Mouse (Mus musculus) CH12.LX (cell line): ENCODE results near the gene Insig2. TPM values are rescaled to one million over a fixed set of nuclear protein-coding genes. Genes with fewer than 3 reads are reported as not detected.
A peak's percentile ranks its signal among the peaks of the same experiment; 100 is the strongest.

Experiments
- DNase-seq: peaks from one replicate; pipeline ENCODE4 v3.0.0-alpha.2; 2013; ENCODE audit errors: extremely low read depth
- H3K27ac ChIP-seq: 2 replicates; pipeline ENCODE4 v1.5.1; 2012; ENCODE audit warnings: low read depth, mild to moderate bottlenecking, control low read depth, moderate library complexity; ENCODE audit not compliant: insufficient read depth
- H3K27me3 ChIP-seq: replicated peaks from 2 replicates; pipeline ENCODE3; 2012; ENCODE audit warnings: inconsistent platforms
- H3K36me3 ChIP-seq, 2 experiments: replicated peaks in 1 of 2; 2 replicates each; pipeline versions ENCODE3 to v1.6.1; 2012; ENCODE audit warnings: inconsistent platforms in 1 of 2, low read length in 1 of 2, mild to moderate bottlenecking in 1 of 2, mixed read lengths in 1 of 2, moderate library complexity in 1 of 2; ENCODE audit not compliant: control insufficient read depth in 1 of 2, insufficient read depth in 1 of 2
- H3K4me1 ChIP-seq, 2 experiments: 2 replicates each; pipeline ENCODE4 v1.6.1; 2012; ENCODE audit warnings: inconsistent platforms in 1 of 2, moderate library complexity in 1 of 2; ENCODE audit not compliant: insufficient read depth in 2 of 2, control insufficient read depth in 1 of 2
- H3K4me2 ChIP-seq: 2 replicates; pipeline ENCODE4 v1.6.1; 2012; ENCODE audit warnings: low read depth, mild to moderate bottlenecking, control low read depth; ENCODE audit not compliant: poor library complexity, insufficient read depth, severe bottlenecking
- H3K4me3 ChIP-seq, 3 experiments: fragments of 150-350 bp in 1 of 3; sonication (generic) in 1 of 3; replicated peaks in 1 of 3; 2 replicates each; pipeline versions ENCODE3 to v1.5.1; 2011 to 2012; ENCODE audit warnings: low read depth in 2 of 3, low read length in 2 of 3, mild to moderate bottlenecking in 2 of 3, moderate library complexity in 2 of 3, control low read depth in 1 of 3, improper control_type of control experiment in 1 of 3, inconsistent platforms in 1 of 3, mixed read lengths in 1 of 3; ENCODE audit not compliant: poor library complexity in 1 of 3
- H3K79me2 ChIP-seq: replicated peaks from 2 replicates; pipeline ENCODE4 v1.6.1; 2012; ENCODE audit warnings: mild to moderate bottlenecking, moderate library complexity; ENCODE audit not compliant: control insufficient read depth, poor library complexity, insufficient read depth, severe bottlenecking; ENCODE audit errors: extremely low read depth
- H3K9ac ChIP-seq: 2 replicates; pipeline ENCODE4 v1.6.1; 2012; ENCODE audit warnings: low read depth, mild to moderate bottlenecking, control low read depth, moderate library complexity; ENCODE audit not compliant: insufficient read depth
- H3K9me3 ChIP-seq: replicated peaks from 2 replicates; pipeline ENCODE3; 2012; ENCODE audit warnings: low read length, inconsistent platforms, mixed read lengths
- BHLHE40 ChIP-seq: IDR thresholded peaks from 2 replicates; pipeline ENCODE4 v1.6.1; 2011; ENCODE audit warnings: mild to moderate bottlenecking, low read depth, low read length, improper control_type of control experiment
- E2F4 ChIP-seq: IDR thresholded peaks from 2 replicates; pipeline ENCODE4 v1.6.1; 2011; ENCODE audit warnings: low read depth, low read length, improper control_type of control experiment; ENCODE audit not compliant: insufficient replicate concordance
- ELF1 ChIP-seq: IDR thresholded peaks from 2 replicates; pipeline ENCODE4 v1.6.1; 2014; ENCODE audit warnings: low read depth, mild to moderate bottlenecking, inconsistent platforms, low read length, improper control_type of control experiment
- EP300 ChIP-seq: IDR thresholded peaks from 2 replicates; pipeline ENCODE4 v1.6.1; 2011; ENCODE audit warnings: low read length, improper control_type of control experiment
- ETS1 ChIP-seq: conservative IDR thresholded peaks from 2 replicates; pipeline ENCODE4 v1.6.1; 2012; ENCODE audit warnings: low read depth, mild to moderate bottlenecking, inconsistent platforms, low read length, improper control_type of control experiment, moderate library complexity
- JUN ChIP-seq: IDR thresholded peaks from 2 replicates; pipeline ENCODE4 v1.6.1; 2011; ENCODE audit warnings: low read depth, mild to moderate bottlenecking, low read length, improper control_type of control experiment, moderate library complexity; ENCODE audit not compliant: insufficient read depth
- KAT2A ChIP-seq: IDR thresholded peaks from 2 replicates; pipeline ENCODE4 v1.6.1; 2012; ENCODE audit warnings: low read length, improper control_type of control experiment, inconsistent platforms; ENCODE audit not compliant: insufficient replicate concordance
- MAX ChIP-seq: IDR thresholded peaks from 2 replicates; pipeline ENCODE4 v1.6.1; 2011; ENCODE audit warnings: low read length, improper control_type of control experiment
- MAZ ChIP-seq: IDR thresholded peaks from 2 replicates; pipeline ENCODE4 v1.6.1; 2012; ENCODE audit warnings: low read depth, mild to moderate bottlenecking, inconsistent platforms, low read length, improper control_type of control experiment, moderate library complexity
- MEF2A ChIP-seq: IDR thresholded peaks from 2 replicates; pipeline ENCODE4 v1.6.1; 2014; ENCODE audit warnings: low read depth, mild to moderate bottlenecking, inconsistent platforms, low read length, improper control_type of control experiment, borderline replicate concordance
- MYC ChIP-seq: IDR thresholded peaks from 2 replicates; pipeline ENCODE4 v1.6.1; 2011; ENCODE audit warnings: low read depth, mild to moderate bottlenecking, improper control_type of control experiment, low read length
- NRF1 ChIP-seq: IDR thresholded peaks from 2 replicates; pipeline ENCODE4 v1.6.1; 2014; ENCODE audit warnings: low read depth, mild to moderate bottlenecking, inconsistent platforms, low read length, improper control_type of control experiment, moderate library complexity
- PAX5 ChIP-seq: IDR thresholded peaks from 2 replicates; pipeline ENCODE4 v1.6.1; 2012; ENCODE audit warnings: low read length, inconsistent platforms, mixed read lengths
- POLR2AphosphoS2 ChIP-seq: IDR thresholded peaks from 2 replicates; pipeline ENCODE4 v1.6.1; 2011; ENCODE audit warnings: low read depth, low read length, improper control_type of control experiment
- RAD21 ChIP-seq: IDR thresholded peaks from 2 replicates; pipeline ENCODE4 v1.6.1; 2011; ENCODE audit warnings: low read depth, mild to moderate bottlenecking, low read length, improper control_type of control experiment, moderate library complexity
- RCOR1 ChIP-seq: conservative IDR thresholded peaks from 2 replicates; pipeline ENCODE4 v1.6.1; 2012; ENCODE audit warnings: low read depth, mild to moderate bottlenecking, inconsistent platforms, low read length, improper control_type of control experiment
- SIN3A ChIP-seq: IDR thresholded peaks from 2 replicates; pipeline ENCODE4 v1.6.1; 2012; ENCODE audit warnings: low read length, improper control_type of control experiment, inconsistent platforms
- UBTF ChIP-seq: IDR thresholded peaks from 2 replicates; pipeline ENCODE4 v1.6.1; 2012; ENCODE audit warnings: low read depth, mild to moderate bottlenecking, inconsistent platforms, low read length, improper control_type of control experiment, moderate library complexity
- USF1 ChIP-seq: IDR thresholded peaks from 2 replicates; pipeline ENCODE4 v1.6.1; 2014; ENCODE audit warnings: low read depth, mild to moderate bottlenecking, inconsistent platforms, low read length, improper control_type of control experiment
- USF2 ChIP-seq: conservative IDR thresholded peaks from 2 replicates; pipeline ENCODE4 v1.6.1; 2011; ENCODE audit warnings: low read depth, low read length, improper control_type of control experiment
- ZC3H11A ChIP-seq: IDR thresholded peaks from 2 replicates; pipeline ENCODE4 v1.6.1; 2012; ENCODE audit warnings: low read depth, mild to moderate bottlenecking, inconsistent platforms, low read length, improper control_type of control experiment
- ZKSCAN1 ChIP-seq: IDR thresholded peaks from 2 replicates; pipeline ENCODE4 v1.6.1; 2012; ENCODE audit warnings: low read depth, inconsistent platforms, low read length, improper control_type of control experiment, borderline replicate concordance
- ZMIZ1 ChIP-seq: IDR thresholded peaks from 2 replicates; pipeline ENCODE4 v1.6.1; 2012; ENCODE audit warnings: low read depth, mild to moderate bottlenecking, inconsistent platforms, low read length, improper control_type of control experiment
- ZNF384 ChIP-seq: IDR thresholded peaks from 2 replicates; pipeline ENCODE4 v1.6.1; 2012; ENCODE audit warnings: low read depth, low read length, improper control_type of control experiment, inconsistent platforms
- dilution Hi-C: fragments of 300-500 bp; cut with MboI; formaldehyde crosslinking; loops from 2 replicates; pipeline ENCODE4 v1.14.3; 2020; ENCODE audit warnings: low sequenced_read_pairs; ENCODE audit not compliant: extremely low pct_unique_long_range_greater_than_20kb, extremely low pct_ligation_motif_present
- in situ Hi-C: fragments of 300-500 bp; cut with MboI; formaldehyde crosslinking; loops from 3 replicates; pipeline ENCODE4 v1.14.3; 2019; ENCODE audit warnings: low sequenced_read_pairs, low pct_ligation_motif_present, low pct_unique_long_range_greater_than_20kb, mixed read lengths
- polyA plus RNA-seq: library from polyadenylated mRNA; unstranded; fragments of >175 nt; gene quantifications from 2 replicates; pipeline ENCODE4 v1.2.1, GENCODE M21; 2012; ENCODE audit warnings: low read depth; ENCODE audit not compliant: insufficient read length
- total RNA-seq, 2 experiments: library from RNA; depleted of rRNA; stranded (reverse); fragments of 300-350 nt in 1 of 2; fragments of >200 nt in 1 of 2; gene quantifications; 2 replicates each; pipeline ENCODE4 v1.2.3; 2012 to 2014

Gene Insig2
- total and polyA plus RNA-seq, 3 experiments: 20.1 to 37.7 (median 21.2) TPM

DNA sequence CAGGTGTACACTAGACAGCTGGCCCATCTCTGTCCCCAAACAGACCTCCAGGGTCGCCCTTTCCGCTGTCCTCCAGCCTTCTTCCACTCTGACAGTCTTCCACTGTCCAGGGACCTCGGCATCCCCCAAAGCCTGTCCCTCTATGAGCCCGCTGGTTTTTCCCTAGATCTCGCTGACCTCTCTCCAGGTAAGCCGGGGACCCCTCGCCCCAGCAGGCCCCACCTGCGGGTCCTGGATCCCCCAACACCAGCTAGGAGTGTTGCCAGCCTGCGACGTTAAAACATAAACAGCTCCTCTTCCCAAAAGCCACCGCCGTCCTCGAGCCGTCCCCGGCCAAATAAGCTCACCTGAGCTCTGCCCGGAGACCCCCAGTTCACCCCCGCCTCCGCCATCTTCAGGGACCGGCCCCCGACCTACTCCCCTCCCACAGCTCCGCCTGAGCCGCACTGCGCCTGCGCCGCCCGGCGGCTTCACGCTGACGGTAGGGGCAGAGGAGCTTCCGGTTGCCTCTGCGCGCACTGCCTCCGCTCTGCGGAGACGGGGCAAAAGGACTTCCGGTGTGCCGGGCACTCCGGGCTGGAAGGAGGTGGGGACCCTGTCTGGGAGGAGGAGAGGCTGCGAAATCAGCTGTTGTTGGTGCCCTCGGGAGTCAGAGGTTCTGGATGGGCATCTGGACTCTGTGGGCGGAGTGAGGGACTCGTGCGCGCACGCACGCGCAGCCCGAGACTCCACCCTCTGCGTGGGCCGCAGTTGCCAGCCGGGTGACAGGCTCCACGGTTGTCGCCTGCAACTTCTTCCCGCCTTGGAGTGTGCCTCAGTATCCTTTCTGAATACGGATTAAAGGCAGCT is 4.8 kb downstream of the Insig2 start (continued):
- TF ChIP-seq ZNF384: no peak
- no peak for TF ChIP-seq RAD21
- no peak for TF ChIP-seq ZKSCAN1
- TF ChIP-seq ZC3H11A: no peak
- TF ChIP-seq RCOR1: no peak
- no peak for TF ChIP-seq E2F4
- TF ChIP-seq ETS1: peak; percentile 81

DNA sequence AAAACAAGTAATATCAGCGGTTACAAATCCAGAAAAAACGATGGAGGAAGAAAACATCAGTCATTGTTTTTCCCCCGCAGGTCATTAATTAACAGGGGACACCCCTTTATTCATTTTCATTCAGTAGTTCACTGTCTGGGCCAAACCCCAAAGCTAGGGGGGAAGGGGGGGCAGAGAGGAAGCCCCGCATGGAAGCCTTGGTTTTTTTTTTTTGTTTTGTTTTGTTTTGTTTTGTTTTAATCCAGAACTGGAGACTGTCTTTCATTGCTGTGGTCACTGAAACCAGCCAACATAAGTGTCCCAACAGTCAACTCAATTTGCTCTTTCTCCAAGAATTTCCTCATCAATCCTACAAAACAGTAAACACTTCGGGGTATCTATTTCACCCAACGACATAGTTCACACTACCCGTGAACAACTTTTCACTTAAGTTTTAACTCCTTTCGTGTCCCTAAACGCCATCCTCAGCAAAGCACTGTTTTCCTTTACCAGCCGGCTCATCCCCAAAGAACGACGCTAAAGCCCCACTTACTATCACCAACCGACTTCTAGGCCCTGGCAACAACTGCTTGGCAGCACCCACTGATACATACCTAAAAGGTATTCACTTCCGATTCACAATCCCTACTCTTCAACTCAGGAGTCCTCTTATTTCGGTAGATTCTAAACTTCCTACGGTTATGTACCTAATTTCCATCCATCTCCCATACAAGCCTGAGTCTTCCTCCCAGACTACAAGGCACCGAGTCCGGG is 5.6 kb downstream of the Insig2 start:
- H3K4me3 ChIP-seq: peak overlapping the region; percentile 74 to 91 (median 89)
- no peaks in the 10 kb centered on the region for H3K9me3 ChIP-seq
- dilution Hi-C loops (no loop called here), in situ Hi-C loops (no loop called here)
- H3K4me1 ChIP-seq: peaks cover 10 to 41% of the 10 kb centered on the region in 2 experiments
- peaks cover 38% of the 10 kb centered on the region for H3K79me2 ChIP-seq
- no peak overlapping the region for H3K27ac ChIP-seq
- H3K36me3 ChIP-seq: peaks cover 0 to 4% of the 10 kb centered on the region in 2 experiments
- H3K27me3 ChIP-seq: no peaks in the 10 kb centered on the region
- no peak for DNase-seq
- TF ChIP-seq MYC (no peak), ELF1 (no peak), MAZ (no peak), UBTF (no peak; the same call in 1 of the 2 replicates), ZNF384 (peak; percentile 32; the same call in 1 of the 2 replicates)
- H3K9ac ChIP-seq: peak overlapping the region; percentile 59
- H3K4me2 ChIP-seq: peak overlapping the region; percentile 100

DNA sequence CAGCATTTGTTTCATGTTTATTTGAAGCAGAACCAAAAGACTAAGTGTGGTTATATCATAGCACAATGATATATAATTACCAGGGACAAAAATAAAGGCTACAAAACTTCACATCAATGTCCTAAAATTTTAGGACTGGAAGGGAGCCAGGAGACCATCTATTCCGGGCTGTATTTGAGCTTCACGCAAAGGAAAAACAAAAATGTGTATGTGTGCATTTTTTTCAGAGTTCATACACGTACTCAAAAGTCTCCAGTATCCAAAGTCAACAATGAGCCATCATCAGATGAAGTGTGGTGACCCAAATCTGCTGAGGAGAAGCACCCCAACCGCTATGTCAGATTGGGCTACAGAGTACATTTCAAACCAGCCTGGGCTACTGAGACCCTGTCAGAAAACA is 8.9 kb downstream of the Insig2 start:
- TF ChIP-seq BHLHE40 (no peak), E2F4 (no peak), MAX (no peak), RAD21 (no peak), MAZ (no peak), MYC (no peak), POLR2AphosphoS2 (no peak), USF2 (no peak), EP300 (no peak), ZMIZ1 (no peak), ETS1 (no peak), NRF1 (no peak), USF1 (no peak), SIN3A (no peak), KAT2A (no peak), ZC3H11A (no peak), JUN (no peak), ZNF384 (no peak), MEF2A (no peak), PAX5 (no peak)
- TF ChIP-seq, all 38 proteins: peak for 0
- Histone ChIP-seq H3K36me3 (peaks cover 6 to 13% of the 10 kb centered on the region in 2 experiments), H3K27ac (no peak overlapping the region), H3K79me2 (peaks cover 40% of the 10 kb centered on the region), H3K4me2 (no peak overlapping the region), H3K9ac (no peak overlapping the region), H3K27me3 (no peaks in the 10 kb centered on the region), H3K9me3 (no peaks in the 10 kb centered on the region), H3K4me1 (peaks cover 6 to 40% of the 10 kb centered on the region in 2 experiments), H3K4me3 (no peak overlapping the region)
- no peak for DNase-seq
- dilution Hi-C loops (no loop called here), in situ Hi-C loops (no loop called here)
